Mouse (Mus musculus) T-helper 2 cell (primary cell): Measurements from ENCODE around the gene Map3k3.
"Not testable (repeated sequence)": the region's sequence is repeated elsewhere in the genome, so short reads cannot be mapped to it uniquely, and the experiment has no call there.

ENCODE experiments used
- in situ Hi-C: fragments of 300-600 bp; cut with MboI, MseI; formaldehyde crosslinking; loops from one replicate; pipeline ENCODE4 v1.15.1; 2025; ENCODE audit warnings: high pct_unique_total_duplicates

Gene Map3k3

GRCm38 (mm10) chr11:106083708-106084701, at the start of gene Map3k3:
TSS of gene Map3k3 (plus strand) at chr11:106084613.
- in situ Hi-C loops = no loop called here

- in situ Hi-C loops = no loop called here
Observed at GRCm38 (mm10) chr11:106034986-106035385, 49.4 kb upstream of the Map3k3 start.

- in situ Hi-C loops = no loop called here
Observed at GRCm38 (mm10) chr11:106036548-106037417, 47.6 kb upstream of the Map3k3 start, which contains the start of gene Dcaf7. TSS of gene Dcaf7 (plus strand) at chr11:106036872.

- in situ Hi-C loops = no loop called here
Observed at GRCm38 (mm10) chr11:106037418-106037751, 47.0 kb upstream of the Map3k3 start.

GRCm38 (mm10) chr11:106044349-106044748, 40.1 kb upstream of the Map3k3 start:
- in situ Hi-C loops = no loop called here

GRCm38 (mm10) chr11:106045256-106045655, 39.2 kb upstream of the Map3k3 start:
- in situ Hi-C loops = no loop called here

- in situ Hi-C loops = no loop called here
Observed at GRCm38 (mm10) chr11:106045780-106046179, 38.6 kb upstream of the Map3k3 start.

GRCm38 (mm10) chr11:106046584-106046983, 37.8 kb upstream of the Map3k3 start:
- in situ Hi-C loops = no loop called here

- in situ Hi-C loops = no loop called here
Observed at GRCm38 (mm10) chr11:106053921-106054320, 30.5 kb upstream of the Map3k3 start.

- in situ Hi-C loops = no loop called here
Observed at GRCm38 (mm10) chr11:106054600-106054999, 29.8 kb upstream of the Map3k3 start.

GRCm38 (mm10) chr11:106055341-106055740, 29.1 kb upstream of the Map3k3 start:
- in situ Hi-C loops = no loop called here

GRCm38 (mm10) chr11:106056819-106057491, 27.5 kb upstream of the Map3k3 start:
- in situ Hi-C loops = no loop called here

- in situ Hi-C loops = no loop called here
Observed at GRCm38 (mm10) chr11:106058020-106058419, 26.4 kb upstream of the Map3k3 start.

- in situ Hi-C loops = no loop called here
Observed at GRCm38 (mm10) chr11:106060549-106060948, 23.9 kb upstream of the Map3k3 start.

GRCm38 (mm10) chr11:106061311-106061710, 23.1 kb upstream of the Map3k3 start:
- in situ Hi-C loops = no loop called here

GRCm38 (mm10) chr11:106063756-106064155, 20.7 kb upstream of the Map3k3 start:
- in situ Hi-C loops = no loop called here

- in situ Hi-C loops = no loop called here
Observed at GRCm38 (mm10) chr11:106065073-106065922, 19.1 kb upstream of the Map3k3 start.

- in situ Hi-C loops = no loop called here
Observed at GRCm38 (mm10) chr11:106065923-106066571, 18.4 kb upstream of the Map3k3 start, which contains the start of gene Taco1. TSS of gene Taco1 (plus strand) at chr11:106066061.

- in situ Hi-C loops = not testable (repeated sequence)
Observed at GRCm38 (mm10) chr11:106066616-106067015, 17.8 kb upstream of the Map3k3 start.

GRCm38 (mm10) chr11:106073774-106074173, 10.6 kb upstream of the Map3k3 start:
- in situ Hi-C loops = no loop called here
